Mouse (Mus musculus): Measurements from ENCODE around the gene Ahnak.
A peak's percentile ranks its signal among the peaks of the same experiment; 100 is the strongest.
"Not testable (repeated sequence)": the region's sequence is repeated elsewhere in the genome, so short reads cannot be mapped to it uniquely, and the experiment has no call there.

Gene Ahnak

GRCm38 (mm10) chr19:9105101-9105685 is 116.1 kb downstream of the Ahnak start:
- no peak for DNase-seq

- no peak for DNase-seq
Observed at GRCm38 (mm10) chr19:9106096-9106495, 117.0 kb downstream of the Ahnak start.

DNA sequence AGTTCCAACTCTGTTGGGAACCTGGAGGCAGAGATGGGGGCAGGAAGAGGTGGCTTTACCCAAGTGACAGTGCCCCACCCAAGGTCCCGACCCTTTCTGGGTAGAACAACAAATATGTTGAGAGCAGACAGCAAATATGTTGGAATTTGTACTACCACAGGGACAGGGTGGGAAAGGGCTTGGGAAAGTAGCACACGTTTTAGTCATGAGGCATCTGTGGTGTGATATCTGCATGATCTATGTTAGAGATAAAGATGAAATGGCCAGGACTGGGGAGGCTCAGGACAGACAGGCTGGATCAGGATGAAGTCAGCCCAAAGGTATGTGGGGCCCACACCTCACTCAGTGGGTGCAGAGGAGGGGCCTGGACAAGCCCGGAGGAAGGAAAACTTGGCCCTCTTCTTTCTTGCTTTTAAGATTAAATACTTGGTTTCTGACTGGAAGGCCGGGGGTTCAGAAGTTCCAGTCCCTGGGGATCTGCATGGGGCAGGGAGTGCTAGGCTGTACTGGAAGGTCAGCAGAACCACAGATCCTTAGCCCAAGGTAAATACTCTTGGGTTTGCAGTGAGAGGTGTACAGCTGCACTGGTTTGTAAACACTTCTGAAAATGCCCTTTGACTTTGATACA is 117.8 kb downstream of the Ahnak start:
- DNase-seq, result no peak

GRCm38 (mm10) chr19:9107379-9107755 is 118.3 kb downstream of the Ahnak start:
- DNase-seq, result no peak

DNA sequence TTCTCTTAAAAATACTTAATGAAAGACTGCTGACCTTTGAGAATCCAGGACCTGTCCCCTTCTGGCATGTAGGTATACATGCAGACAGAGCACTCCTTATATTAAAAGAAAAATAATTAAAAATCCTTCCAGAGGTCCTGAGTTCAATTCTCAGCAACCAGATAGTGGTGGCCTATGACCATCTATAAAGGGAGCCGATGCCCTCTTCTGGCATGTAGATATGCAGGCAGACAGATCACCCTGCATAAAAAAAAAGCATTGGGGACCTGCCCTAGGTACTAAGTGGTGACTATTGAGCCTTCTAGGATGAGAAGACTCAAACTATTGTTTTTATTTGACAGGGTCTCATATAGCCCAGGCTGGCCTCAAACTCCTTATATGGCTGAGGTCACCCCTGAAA is 119.5 kb downstream of the Ahnak start:
- peak; percentile 10 for DNase-seq

DNA sequence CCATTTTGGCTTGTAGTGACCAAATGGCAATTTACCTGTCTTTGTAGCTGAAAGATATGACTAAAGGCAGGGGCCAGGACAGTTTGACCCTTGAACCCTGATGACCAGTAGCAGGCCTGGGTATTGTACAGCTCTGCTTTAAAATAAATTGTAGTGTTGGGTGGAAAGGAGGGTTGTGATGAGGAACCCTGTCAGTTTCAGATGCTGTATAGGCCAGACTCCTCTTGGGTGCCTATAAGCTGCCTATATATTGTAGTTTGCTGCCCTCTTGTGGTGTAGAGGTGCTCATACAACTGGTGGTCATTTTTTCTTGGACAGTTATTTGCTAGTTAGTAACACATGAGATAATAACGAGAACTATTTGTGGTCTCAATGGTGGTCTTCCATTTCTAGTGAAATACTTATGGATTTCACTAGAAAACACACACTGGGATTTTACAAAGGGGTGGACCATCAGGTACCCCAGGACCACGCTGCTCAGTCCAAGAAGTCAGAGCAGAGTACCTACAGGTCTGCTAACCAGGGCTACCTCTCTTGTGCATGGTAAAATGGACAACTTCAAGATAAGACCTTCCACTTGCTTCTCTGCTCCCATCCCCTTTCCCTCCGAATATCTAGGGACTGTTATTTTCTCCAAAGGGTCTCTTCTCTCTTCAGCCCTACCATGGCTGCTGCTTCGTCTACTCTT is 121.2 kb downstream of the Ahnak start:
- peak; percentile 91 for DNase-seq

DNA sequence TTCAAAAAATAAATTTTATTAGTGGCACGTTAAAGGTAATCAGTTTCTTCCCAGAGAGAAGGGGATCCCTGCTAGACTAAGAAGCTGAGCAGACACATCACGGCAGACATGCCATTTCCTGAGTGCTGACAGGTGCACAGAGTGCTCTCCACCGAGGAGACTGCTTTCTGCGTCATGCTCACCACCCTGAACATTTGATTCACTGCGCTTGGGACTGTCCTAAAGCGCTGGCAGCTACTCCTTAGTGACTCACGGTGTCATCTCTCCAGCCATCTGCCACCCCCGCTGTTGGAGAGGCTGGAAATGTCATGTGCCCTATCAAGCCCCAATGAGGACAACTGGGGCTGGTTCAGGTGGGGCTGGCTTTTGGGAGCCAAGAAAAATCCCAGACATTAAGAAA is 123.0 kb downstream of the Ahnak start:
- DNase-seq, result peak; percentile 95

DNA sequence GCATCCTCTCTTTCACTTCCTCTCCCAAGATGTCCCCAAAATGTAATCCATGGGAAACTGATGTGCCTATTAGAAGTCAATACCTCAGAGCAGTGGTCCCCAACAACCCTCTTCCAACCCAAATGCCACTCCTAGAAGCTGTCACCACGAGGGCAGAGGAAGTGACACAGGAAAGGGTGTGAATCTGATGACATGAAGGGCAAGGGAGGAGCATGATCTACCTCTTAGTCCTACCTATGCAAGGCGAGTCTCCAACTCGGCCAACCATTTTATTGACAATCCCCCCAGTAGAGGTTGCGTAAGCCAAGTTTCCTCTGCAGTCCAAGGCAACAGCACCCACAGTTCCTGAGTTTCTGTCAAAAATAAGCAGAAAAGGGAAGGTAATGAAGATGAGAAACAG is 127.2 kb downstream of the Ahnak start:
- DNase-seq, result no peak

- no peak for DNase-seq
Observed at GRCm38 (mm10) chr19:9117275-9117674, 128.2 kb downstream of the Ahnak start.

DNA sequence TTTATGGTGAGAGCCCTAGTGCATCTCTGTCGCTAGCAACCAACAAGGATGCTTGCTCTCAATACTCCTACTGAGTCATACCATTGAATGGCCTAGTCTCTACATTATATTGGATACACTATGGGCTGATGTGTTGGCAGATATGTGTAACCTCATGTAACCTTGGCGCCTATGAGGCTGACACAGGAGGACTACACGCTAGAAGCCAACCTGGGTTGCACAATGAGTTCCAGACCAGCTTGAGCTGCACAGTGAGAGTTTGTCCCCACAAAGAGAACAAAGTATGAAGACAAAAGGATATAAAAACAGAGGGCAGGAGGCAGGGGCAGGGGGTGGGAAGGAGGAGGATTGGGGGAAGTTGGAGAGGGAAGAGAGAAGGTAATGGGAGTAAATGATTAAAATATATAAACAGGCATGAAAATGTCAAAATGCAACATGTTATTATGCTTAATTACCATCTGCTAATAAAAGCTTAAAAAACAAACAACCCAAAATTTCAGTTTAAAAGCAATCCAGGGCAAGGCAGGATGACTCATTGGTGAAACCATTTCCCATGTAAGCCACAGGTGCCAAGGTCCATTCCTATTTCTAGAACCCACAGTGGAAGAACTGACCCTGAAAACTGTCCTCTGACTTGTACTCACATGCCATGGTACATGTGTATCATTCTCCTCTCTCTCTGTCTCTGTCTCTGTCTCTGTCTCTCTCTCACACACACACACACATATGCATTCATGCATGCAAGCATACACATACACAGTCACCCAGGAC is 130.8 kb downstream of the Ahnak start:
- no peak for DNase-seq

DNA sequence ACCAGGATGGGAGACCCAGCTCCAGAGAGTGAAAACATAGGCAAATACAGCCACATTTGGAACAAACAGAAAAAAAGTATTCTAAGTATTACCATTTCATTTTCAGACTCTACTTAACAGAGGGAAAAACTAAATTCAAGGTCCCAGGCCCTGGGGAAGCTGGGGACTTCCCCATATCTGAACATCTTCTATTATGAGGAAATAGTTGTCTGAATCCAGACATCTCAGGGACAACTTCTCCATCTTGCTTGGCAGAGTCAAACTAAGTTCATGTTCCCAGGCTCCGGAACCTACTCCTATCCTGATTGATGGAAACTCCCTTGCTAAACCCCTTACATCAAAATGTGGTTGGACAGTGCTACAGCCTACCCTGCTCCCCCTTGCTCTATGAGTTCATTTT is 133.3 kb downstream of the Ahnak start:
- no peak for DNase-seq

DNA sequence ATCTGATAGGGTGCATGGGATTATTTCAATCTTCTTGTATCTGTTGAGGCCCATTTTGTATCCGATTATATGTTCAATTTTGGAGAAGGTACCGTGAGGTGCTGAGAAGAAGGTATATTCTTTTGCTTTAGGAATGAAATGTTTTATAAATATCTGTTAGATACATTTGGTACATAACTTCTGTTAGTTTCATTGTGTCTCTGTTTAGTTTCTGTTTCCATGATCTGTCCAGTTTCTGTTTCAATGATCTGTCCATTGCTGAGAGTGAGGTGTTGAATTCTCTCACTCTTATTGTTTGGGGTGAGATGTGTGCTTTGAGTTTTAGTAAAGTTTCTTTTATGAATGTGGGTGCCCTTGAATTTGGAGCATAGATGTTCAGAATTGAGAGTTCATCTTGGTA is 134.9 kb downstream of the Ahnak start:
- not testable (repeated sequence) for DNase-seq
